Mouse (Mus musculus) adrenal gland, postnatal 36 days (tissue): Measurements from ENCODE around the gene Sry. TPM values are rescaled to one million over a fixed set of nuclear protein-coding genes. Genes with fewer than 3 reads are reported as not detected.

ENCODE experiments used
- DNase-seq, 2 experiments: peaks; one replicate each; pipeline ENCODE4 v3.0.0; 2021; ENCODE audit warnings: mixed read lengths in 1 of 2
- long read RNA-seq, 2 experiments: library from polyadenylated mRNA; stranded (forward); transcript quantifications; one replicate each; pipeline ENCODE4 v2.0.0; 2021; ENCODE audit warnings: borderline sequencing depth in 2 of 2
- total RNA-seq, 2 experiments: library from RNA; stranded (reverse); gene quantifications; 2 replicates each; pipeline ENCODE4 v1.2.3; 2021

Gene Sry
- total RNA-seq = not detected
- long read RNA-seq, experiment 1 = 0 reads
- long read RNA-seq, experiment 2 = 0 reads

DNA sequence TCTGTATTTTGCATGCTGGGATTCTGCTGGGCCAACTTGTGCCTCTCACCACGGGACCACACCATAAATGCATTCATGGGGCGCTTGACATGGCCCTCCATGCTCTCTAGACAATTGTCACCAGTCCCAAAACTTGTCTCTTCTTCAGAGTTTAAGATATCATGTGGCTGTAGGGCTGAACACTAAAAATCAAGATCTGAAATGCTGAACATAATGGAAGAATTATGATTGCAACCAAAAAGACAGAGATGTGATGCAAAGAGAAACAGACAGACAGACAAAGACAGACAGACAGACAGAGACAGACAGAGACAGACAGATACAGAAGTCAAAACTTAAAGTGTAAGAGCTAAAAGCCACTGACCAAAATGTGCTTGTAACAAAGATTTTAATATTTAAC, at the start of gene Sry:
Sry (minus strand) TSS at position 101 of the 400 bp plus-strand sequence.
- no peak for DNase-seq

Other genes starting within 250 kb of the Sry start
- gene H2al2c, start 64.6 kb downstream of the Sry start, total RNA-seq = not detected
- not detected for gene H2al2b, start 57.0 kb upstream of the Sry start, total RNA-seq
- gene Gm4064, start 132.5 kb upstream of the Sry start, total RNA-seq = not detected
- gene Rbmy, start 167.0 kb upstream of the Sry start, total RNA-seq = not detected
- gene Gm10256, start 167.0 kb upstream of the Sry start, total RNA-seq = not detected
- gene Gm10352, start 237.3 kb upstream of the Sry start, total RNA-seq = not detected